Mouse (Mus musculus): Measurements from ENCODE around the gene Esr1.

- TF ChIP-seq CTCF (IDR thresholded peaks at IDR 0.05; ENCODE audit: low read depth, low read length): no peak
- TF ChIP-seq EP300 (IDR thresholded peaks at IDR 0.05; ENCODE audit: insufficient read depth, low read depth, low read length): no peak
These were observed 7.3 kb downstream of the Esr1 start for GRCm38 (mm10) chr10:4618686-4619085.
